Mouse (Mus musculus) embryonic fibroblast, embryonic 13.5 days (primary cell): ENCODE measurements at regions not wholly inside any gene's neighbourhood (a gene's known extent, or its start where the extent isn't known, plus 50 kb on each side); places are given as distances from the start of the nearest gene placed in this dataset.

Experiments
- CTCF ChIP-seq: IDR thresholded peaks from 2 replicates; pipeline ENCODE4 v1.5.1; 2011; ENCODE audit warnings: mild to moderate bottlenecking, control low read depth, low read length, moderate library complexity, borderline replicate concordance; ENCODE audit not compliant: insufficient read depth
- POLR2A ChIP-seq: IDR thresholded peaks from 2 replicates; pipeline ENCODE4 v1.6.1; 2011; ENCODE audit warnings: low read depth, mild to moderate bottlenecking, control low read depth, low read length, moderate library complexity

GRCm38 (mm10) chr15:63371328-63372023 lies 473.5 kb downstream of the Gsdmc2 start:
- TF ChIP-seq CTCF, result no peak
- no peak for TF ChIP-seq POLR2A
